Mouse (Mus musculus): ENCODE data around the gene Hspb8. TPM values are rescaled to one million over a fixed set of nuclear protein-coding genes. Genes with fewer than 3 reads are reported as not detected.

Gene Hspb8
- polyA plus RNA-seq, 1 experiment from 2014 or later: 29.0 TPM

GRCm38 (mm10) chr5:116446552-116446951 is 23.9 kb upstream of the Hspb8 start:
- Histone ChIP-seq H3K4me3 (ENCODE audit: low read depth, low read length) (no peak overlapping the region), H3K36me3 (ENCODE audit: control insufficient read depth, insufficient read depth, low read length) (no peaks in the 10 kb centered on the region), H3K9ac (ENCODE audit: low read length) (0 out of 2 replicates have a peak overlapping the region, but pooled peaks have one; percentile 13), H3K27me3 (ENCODE audit: control insufficient read depth, insufficient read depth, low read length) (no peaks in the 10 kb centered on the region), H3K4me2 (replicated peaks; ENCODE audit: low read depth) (peak overlapping the region; percentile 11; the same call in 1 of the 2 replicates), H3K9me3 (ENCODE audit: control insufficient read depth, low read length) (no peaks in the 10 kb centered on the region), H3K27ac (replicated peaks) (no peak overlapping the region), H3K4me1 (replicated peaks; ENCODE audit: control insufficient read depth, insufficient read depth) (no peaks in the 10 kb centered on the region)
- TF ChIP-seq EP300 (optimal IDR thresholded peaks at IDR 0.05) (no peak), CTCF (IDR thresholded peaks at IDR 0.05; ENCODE audit: low read depth) (no peak)
- ATAC-seq (ENCODE audit: low FRiP score, low TSS enrichment): 0 out of 2 replicates have a peak, but pooled peaks have one; percentile 20
- WGBS: 48% methylated on average over 23 of the region's 23 CpGs
- DNase-seq (ENCODE audit: low spot score): peak; percentile 32

GRCm38 (mm10) chr5:116445634-116446367 is 23.1 kb upstream of the Hspb8 start:
- DNase-seq (ENCODE audit: low spot score): no peak
- no peak overlapping the region for H3K4me3 ChIP-seq (ENCODE audit: low read depth, low read length)
- no peaks in the 10 kb centered on the region for H3K36me3 ChIP-seq (ENCODE audit: control insufficient read depth, insufficient read depth, low read length)
- no peak for TF ChIP-seq CTCF (IDR thresholded peaks at IDR 0.05; ENCODE audit: low read depth)
- no peak for TF ChIP-seq EP300 (optimal IDR thresholded peaks at IDR 0.05)
- no peak overlapping the region for H3K9ac ChIP-seq (ENCODE audit: low read length)
- H3K27ac ChIP-seq (replicated peaks): no peak overlapping the region
- no peaks in the 10 kb centered on the region for H3K9me3 ChIP-seq (ENCODE audit: control insufficient read depth, low read length)
- no peaks in the 10 kb centered on the region for H3K27me3 ChIP-seq (ENCODE audit: control insufficient read depth, insufficient read depth, low read length)
- WGBS: 40% methylated on average over 10 of the region's 10 CpGs
- H3K4me2 ChIP-seq (replicated peaks; ENCODE audit: low read depth): no peak overlapping the region
- H3K4me1 ChIP-seq (replicated peaks; ENCODE audit: control insufficient read depth, insufficient read depth): no peaks in the 10 kb centered on the region
- no peak for ATAC-seq (ENCODE audit: low FRiP score, low TSS enrichment)

GRCm38 (mm10) chr5:116444517-116444916 is 21.9 kb upstream of the Hspb8 start:
- Histone ChIP-seq H3K4me3 (ENCODE audit: low read depth, low read length) (no peak overlapping the region), H3K9me3 (ENCODE audit: control insufficient read depth, low read length) (no peaks in the 10 kb centered on the region), H3K4me2 (replicated peaks; ENCODE audit: low read depth) (no peak overlapping the region), H3K27me3 (ENCODE audit: control insufficient read depth, insufficient read depth, low read length) (no peaks in the 10 kb centered on the region), H3K27ac (replicated peaks) (no peak overlapping the region), H3K36me3 (ENCODE audit: control insufficient read depth, insufficient read depth, low read length) (no peaks in the 10 kb centered on the region), H3K4me1 (replicated peaks; ENCODE audit: control insufficient read depth, insufficient read depth) (no peaks in the 10 kb centered on the region), H3K9ac (ENCODE audit: low read length) (no peak overlapping the region)
- WGBS: 66% methylated on average over 27 of the region's 27 CpGs
- ATAC-seq (ENCODE audit: low FRiP score, low TSS enrichment) (no peak), DNase-seq (ENCODE audit: low spot score) (no peak)
- TF ChIP-seq CTCF (IDR thresholded peaks at IDR 0.05; ENCODE audit: low read depth) (peak; percentile 63), EP300 (optimal IDR thresholded peaks at IDR 0.05) (no peak)

- Histone ChIP-seq H3K4me3 (ENCODE audit: low read depth, low read length) (no peak overlapping the region), H3K4me2 (replicated peaks; ENCODE audit: low read depth) (no peak overlapping the region), H3K4me1 (replicated peaks; ENCODE audit: control insufficient read depth, insufficient read depth) (no peaks in the 10 kb centered on the region), H3K27me3 (ENCODE audit: control insufficient read depth, insufficient read depth, low read length) (no peaks in the 10 kb centered on the region), H3K36me3 (ENCODE audit: control insufficient read depth, insufficient read depth, low read length) (no peaks in the 10 kb centered on the region), H3K9me3 (ENCODE audit: control insufficient read depth, low read length) (no peaks in the 10 kb centered on the region), H3K27ac (replicated peaks) (no peak overlapping the region), H3K9ac (ENCODE audit: low read length) (no peak overlapping the region)
- TF ChIP-seq EP300 (optimal IDR thresholded peaks at IDR 0.05) (no peak), CTCF (IDR thresholded peaks at IDR 0.05; ENCODE audit: low read depth) (no peak)
- DNase-seq (ENCODE audit: low spot score) (no peak), ATAC-seq (ENCODE audit: low FRiP score, low TSS enrichment) (no peak)
- 71% methylated on average over 8 of the region's 8 CpGs for WGBS
Measured at GRCm38 (mm10) chr5:116443459-116443940, 20.8 kb upstream of the Hspb8 start.

GRCm38 (mm10) chr5:116442697-116443458 is 20.2 kb upstream of the Hspb8 start:
- H3K27me3 ChIP-seq (ENCODE audit: control insufficient read depth, insufficient read depth, low read length): no peaks in the 10 kb centered on the region
- no peaks in the 10 kb centered on the region for H3K9me3 ChIP-seq (ENCODE audit: control insufficient read depth, low read length)
- no peak overlapping the region for H3K9ac ChIP-seq (ENCODE audit: low read length)
- no peak overlapping the region for H3K4me3 ChIP-seq (ENCODE audit: low read depth, low read length)
- no peak overlapping the region for H3K27ac ChIP-seq (replicated peaks)
- TF ChIP-seq CTCF (IDR thresholded peaks at IDR 0.05; ENCODE audit: low read depth) (no peak), EP300 (optimal IDR thresholded peaks at IDR 0.05) (no peak)
- H3K4me2 ChIP-seq (replicated peaks; ENCODE audit: low read depth): no peak overlapping the region
- no peaks in the 10 kb centered on the region for H3K4me1 ChIP-seq (replicated peaks; ENCODE audit: control insufficient read depth, insufficient read depth)
- 72% methylated on average over 7 of the region's 7 CpGs for WGBS
- DNase-seq (ENCODE audit: low spot score) (no peak), ATAC-seq (ENCODE audit: low FRiP score, low TSS enrichment) (no peak)
- H3K36me3 ChIP-seq (ENCODE audit: control insufficient read depth, insufficient read depth, low read length): no peaks in the 10 kb centered on the region
